Mouse (Mus musculus) testis, adult 2 months (tissue): ENCODE measurements around the gene Nudt4. TPM values are rescaled to one million over a fixed set of nuclear protein-coding genes. Genes with fewer than 3 reads are reported as not detected.
A peak's percentile ranks its signal among the peaks of the same experiment; 100 is the strongest.

Source experiments
- H3K27ac ChIP-seq: fragments of 200-500 bp; 2 replicates; pipeline ENCODE4 v1.5.1; 2012; ENCODE audit warnings: low read depth, low read length; ENCODE audit not compliant: control insufficient read depth, insufficient read depth
- H3K27me3 ChIP-seq: fragments of 200-500 bp; 2 replicates; pipeline ENCODE4 v1.6.1; 2012; ENCODE audit warnings: mild to moderate bottlenecking, low read length, moderate library complexity; ENCODE audit not compliant: control insufficient read depth, insufficient read depth
- H3K36me3 ChIP-seq: fragments of 200-500 bp; 2 replicates; pipeline ENCODE4 v1.6.1; 2012; ENCODE audit warnings: mild to moderate bottlenecking, low read length; ENCODE audit not compliant: control insufficient read depth, insufficient read depth
- H3K4me1 ChIP-seq: fragments of 200-500 bp; 2 replicates; pipeline ENCODE4 v1.6.1; 2012; ENCODE audit warnings: low read length; ENCODE audit not compliant: control insufficient read depth, insufficient read depth
- H3K4me3 ChIP-seq: fragments of 200-500 bp; 2 replicates; pipeline ENCODE4 v1.5.1; 2012; ENCODE audit warnings: low read depth, mild to moderate bottlenecking, low read length, moderate library complexity, mixed read lengths; ENCODE audit not compliant: control insufficient read depth
- CTCF ChIP-seq: fragments of 200-500 bp; IDR thresholded peaks from 2 replicates; pipeline ENCODE4 v1.5.1; 2012; ENCODE audit warnings: low read depth, mild to moderate bottlenecking, inconsistent platforms, low read length, moderate library complexity; ENCODE audit not compliant: control insufficient read depth, insufficient read depth, insufficient replicate concordance
- POLR2A ChIP-seq: fragments of 200-500 bp; IDR thresholded peaks from 2 replicates; pipeline ENCODE4 v1.6.1; 2012; ENCODE audit warnings: low read depth, mild to moderate bottlenecking, inconsistent platforms, low read length, moderate library complexity; ENCODE audit not compliant: control insufficient read depth
- polyA plus RNA-seq: library from polyadenylated mRNA; depleted of rRNA; stranded (reverse); fragments of >200 nt; gene quantifications from 2 replicates; pipeline ENCODE4 v1.2.3, GENCODE M21; 2012

Gene Nudt4
- polyA plus RNA-seq, 1 experiment, result 204 TPM

GRCm38 (mm10) chr10:95517656-95518055 is 46.3 kb downstream of the Nudt4 start:
- Histone ChIP-seq H3K27me3 (no peaks in the 10 kb centered on the region), H3K4me3 (peak overlapping the region; percentile 41; the same call in 1 of the 2 replicates), H3K27ac (no peak overlapping the region; the same call in 1 of the 2 replicates), H3K36me3 (no peaks in the 10 kb centered on the region), H3K4me1 (peaks cover 5% of the 10 kb centered on the region)
- no peak for TF ChIP-seq POLR2A
- TF ChIP-seq CTCF, result no peak

- TF ChIP-seq CTCF (no peak), POLR2A (no peak)
- H3K4me3 ChIP-seq, result peak overlapping the region; percentile 96
- peaks cover 5% of the 10 kb centered on the region for H3K4me1 ChIP-seq
- no peaks in the 10 kb centered on the region for H3K27me3 ChIP-seq
- peak overlapping the region; percentile 96 for H3K27ac ChIP-seq
- no peaks in the 10 kb centered on the region for H3K36me3 ChIP-seq
Measured at GRCm38 (mm10) chr10:95515293-95515931, 48.5 kb downstream of the Nudt4 start.

GRCm38 (mm10) chr10:95514656-95515292 is 49.2 kb downstream of the Nudt4 start, which contains the start of gene Ube2n:
Ube2n (plus strand) TSS chr10:95515145.
- Histone ChIP-seq H3K36me3 (no peaks in the 10 kb centered on the region), H3K27me3 (no peaks in the 10 kb centered on the region), H3K4me1 (peaks cover 5% of the 10 kb centered on the region), H3K27ac (peak within 1 kb of the TSS; percentile 96), H3K4me3 (peak within 1 kb of the TSS; percentile 96)
- TF ChIP-seq POLR2A (peak; percentile 95), CTCF (no peak)

- TF ChIP-seq CTCF (no peak), POLR2A (no peak)
- H3K27ac ChIP-seq, result peak overlapping the region; percentile 88
- no peaks in the 10 kb centered on the region for H3K27me3 ChIP-seq
- no peaks in the 10 kb centered on the region for H3K36me3 ChIP-seq
- H3K4me1 ChIP-seq, result peaks cover 5% of the 10 kb centered on the region
- H3K4me3 ChIP-seq, result peak overlapping the region; percentile 96
Measured at GRCm38 (mm10) chr10:95513768-95514556, 50.0 kb downstream of the Nudt4 start.

- TF ChIP-seq CTCF, result no peak
- no peak for TF ChIP-seq POLR2A
- H3K4me3 ChIP-seq, result peak overlapping the region; percentile 96
Measured at GRCm38 (mm10) chr10:95512635-95513034, 51.3 kb downstream of the Nudt4 start.

GRCm38 (mm10) chr10:95509263-95509662 is 54.7 kb downstream of the Nudt4 start:
- no peak overlapping the region for H3K27ac ChIP-seq
- TF ChIP-seq CTCF (no peak), POLR2A (no peak)
- peaks cover 5% of the 10 kb centered on the region for H3K4me1 ChIP-seq
- no peaks in the 10 kb centered on the region for H3K27me3 ChIP-seq
- no peak overlapping the region for H3K4me3 ChIP-seq
- H3K36me3 ChIP-seq, result no peaks in the 10 kb centered on the region

More at GRCm38 (mm10) chr10:95512635-95513034, 51.3 kb downstream of the Nudt4 start:
- Histone ChIP-seq H3K27ac (peak overlapping the region; percentile 27), H3K36me3 (no peaks in the 10 kb centered on the region), H3K27me3 (no peaks in the 10 kb centered on the region), H3K4me1 (peaks cover 5% of the 10 kb centered on the region)

- Histone ChIP-seq H3K36me3 (no peaks in the 10 kb centered on the region), H3K27ac (no peak overlapping the region; the same call in 1 of the 2 replicates), H3K27me3 (no peaks in the 10 kb centered on the region), H3K4me1 (peaks cover 1% of the 10 kb centered on the region), H3K4me3 (no peak overlapping the region)
- no peak for TF ChIP-seq CTCF
- no peak for TF ChIP-seq POLR2A
Measured at GRCm38 (mm10) chr10:95508793-95509192, 55.2 kb downstream of the Nudt4 start.
